Mouse (Mus musculus) kidney, postnatal 36 days (tissue): ENCODE measurements around the gene Cry2.

Experiments
- DNase-seq, 2 experiments: peaks; one replicate each; pipeline ENCODE4 v3.0.0; 2021 to 2022; ENCODE audit warnings: mixed read lengths in 2 of 2

Gene Cry2

GRCm38 (mm10) chr2:92365568-92365967 is 68.3 kb downstream of the Cry2 start:
- DNase-seq: no peak

- DNase-seq: no peak
Measured at GRCm38 (mm10) chr2:92364086-92364485, 69.8 kb downstream of the Cry2 start.

GRCm38 (mm10) chr2:92362571-92363228 is 71.1 kb downstream of the Cry2 start:
- no peak for DNase-seq

GRCm38 (mm10) chr2:92361795-92362194 is 72.0 kb downstream of the Cry2 start:
- DNase-seq: no peak

GRCm38 (mm10) chr2:92360893-92361292 is 73.0 kb downstream of the Cry2 start:
- peak in 1 of 2 experiments; percentile 54 for DNase-seq

- DNase-seq: no peak
Measured at GRCm38 (mm10) chr2:92360186-92360823, 73.5 kb downstream of the Cry2 start.

GRCm38 (mm10) chr2:92359301-92359700 is 74.5 kb downstream of the Cry2 start:
- DNase-seq: peak; percentile 74 to 83

- DNase-seq: peak; percentile 38 to 44
Measured at GRCm38 (mm10) chr2:92354224-92354623, 79.6 kb downstream of the Cry2 start.
